Mouse (Mus musculus): Measurements from ENCODE around the gene St3gal3.

DNA sequence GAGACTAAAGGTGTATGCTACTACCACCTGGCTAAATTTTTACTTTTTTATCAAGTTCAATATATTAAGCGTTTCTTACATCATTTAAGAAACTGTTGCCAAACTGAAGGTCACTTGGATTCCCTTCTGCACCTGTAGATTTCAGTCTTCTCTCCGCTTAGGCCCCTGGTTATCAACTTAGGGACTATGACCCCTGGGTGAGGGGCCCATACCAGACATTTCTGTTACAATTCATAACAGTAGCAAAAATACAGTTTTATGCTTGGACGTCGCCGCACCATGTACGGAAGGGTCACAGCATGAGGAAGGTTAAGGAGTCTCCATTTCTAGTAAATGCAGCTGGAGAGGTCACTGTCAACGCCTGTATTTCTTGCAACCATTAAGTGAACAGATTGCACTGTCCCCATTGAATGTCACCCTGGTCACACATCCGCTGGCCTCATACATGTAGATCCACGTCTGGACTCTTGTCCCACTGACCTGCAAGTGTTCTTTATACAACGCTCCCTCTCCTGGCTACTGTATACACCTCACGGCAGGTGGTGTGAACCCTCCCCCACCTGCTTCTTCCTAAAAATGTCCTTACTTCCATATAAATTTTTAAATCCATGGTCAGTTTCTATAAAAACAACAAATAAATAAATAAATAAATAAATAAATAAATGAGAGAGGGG, 41.8 kb downstream of the St3gal3 start:
- TF ChIP-seq CTCF (IDR thresholded peaks at IDR 0.05; ENCODE audit: low read depth), result no peak
- TF ChIP-seq EP300 (IDR thresholded peaks at IDR 0.05; ENCODE audit: low read depth), result no peak
